Mouse (Mus musculus): ENCODE measurements at regions not wholly inside any gene's neighbourhood (a gene's known extent, or its start where the extent isn't known, plus 50 kb on each side); places are given as distances from the start of the nearest gene placed in this dataset.

GRCm38 (mm10) chr14:114854324-114855054, 237.5 kb upstream of the Gpc5 start:
- Histone ChIP-seq H3K9me3 (replicated peaks; ENCODE audit: insufficient read depth, low read length) (no peaks in the 10 kb centered on the region), H3K27ac (ENCODE audit: control insufficient read depth, low read depth, low read length) (no peak overlapping the region), H3K4me1 (ENCODE audit: control insufficient read depth in 1 of 2, insufficient read depth in 2 of 2, low read length in 2 of 2) (no peaks in the 10 kb centered on the region), H3K79me2 (ENCODE audit: control insufficient read depth, insufficient read depth, low read length, poor library complexity) (no peaks in the 10 kb centered on the region), H3K9ac (ENCODE audit: control insufficient read depth, low read depth, low read length, poor library complexity, severe bottlenecking) (no peak overlapping the region), H3K27me3 (ENCODE audit: control insufficient read depth in 1 of 2, insufficient read depth in 2 of 2, low read length in 2 of 2) (no peaks in the 10 kb centered on the region), H3K4me3 (ENCODE audit: control insufficient read depth in 1 of 2, insufficient read depth in 1 of 2, low read depth in 2 of 2, low read length in 2 of 2) (no peak overlapping the region), H3K36me3 (ENCODE audit: control insufficient read depth in 1 of 2, insufficient read depth in 2 of 2, low read length in 2 of 2) (no peaks in the 10 kb centered on the region)
- DNase-seq (ENCODE audit: low read depth, low spot score): peak; percentile 94
- TF ChIP-seq MAZ (IDR thresholded peaks at IDR 0.05; ENCODE audit: low read depth, low read length) (no peak), ZMIZ1 (IDR thresholded peaks at IDR 0.05; ENCODE audit: low read depth, low read length) (no peak), TBP (IDR thresholded peaks at IDR 0.05; ENCODE audit: low read depth, low read length) (no peak), MYB (IDR thresholded peaks at IDR 0.05; ENCODE audit: low read depth, low read length) (no peak), HCFC1 (IDR thresholded peaks at IDR 0.05; ENCODE audit: low read depth, low read length) (no peak), RAD21 (IDR thresholded peaks at IDR 0.05; ENCODE audit: low read depth, low read length) (no peak), UBTF (IDR thresholded peaks at IDR 0.05; ENCODE audit: borderline replicate concordance, insufficient read depth, low read depth, low read length) (no peak), ETS1 (IDR thresholded peaks at IDR 0.05; ENCODE audit: low read depth, low read length) (no peak), MAX (IDR thresholded peaks at IDR 0.05; ENCODE audit: low read length) (no peak)

- no peaks in the 10 kb centered on the region for H3K36me3 ChIP-seq (ENCODE audit: control insufficient read depth in 1 of 2, insufficient read depth in 2 of 2, low read length in 2 of 2)
- H3K4me3 ChIP-seq (ENCODE audit: control insufficient read depth in 1 of 2, insufficient read depth in 1 of 2, low read depth in 2 of 2, low read length in 2 of 2): no peak overlapping the region
Measured at GRCm38 (mm10) chr14:114855055-114855740, 236.8 kb upstream of the Gpc5 start.

More at GRCm38 (mm10) chr14:114855055-114855740, 236.8 kb upstream of the Gpc5 start:
- no peak for DNase-seq (ENCODE audit: low read depth, low spot score)
- H3K27ac ChIP-seq (ENCODE audit: control insufficient read depth, low read depth, low read length): no peak overlapping the region
- H3K79me2 ChIP-seq (ENCODE audit: control insufficient read depth, insufficient read depth, low read length, poor library complexity): no peaks in the 10 kb centered on the region
- TF ChIP-seq ZMIZ1 (IDR thresholded peaks at IDR 0.05; ENCODE audit: low read depth, low read length) (no peak), CHD2 (IDR thresholded peaks at IDR 0.05; ENCODE audit: low read length) (no peak), BHLHE40 (IDR thresholded peaks at IDR 0.05; ENCODE audit: borderline replicate concordance, low read depth, low read length) (no peak), KAT2A (conservative IDR thresholded peaks at IDR 0.05; ENCODE audit: low read depth, low read length) (no peak), TAL1 (IDR thresholded peaks at IDR 0.05; ENCODE audit: low read length) (no peak), SIN3A (IDR thresholded peaks at IDR 0.05; ENCODE audit: low read length) (no peak), MAX (IDR thresholded peaks at IDR 0.05; ENCODE audit: low read length) (no peak), CTCF (IDR thresholded peaks at IDR 0.05 in 2 of 3, conservative IDR thresholded peaks at IDR 0.05 in 1 of 3; ENCODE audit: control insufficient read depth in 1 of 3, insufficient read depth in 1 of 3, low read depth in 2 of 3, low read length in 3 of 3, poor library complexity in 1 of 3, severe bottlenecking in 1 of 3) (no peak), ZNF384 (IDR thresholded peaks at IDR 0.05; ENCODE audit: low read depth, low read length) (no peak), MAZ (IDR thresholded peaks at IDR 0.05; ENCODE audit: low read depth, low read length) (no peak), RAD21 (IDR thresholded peaks at IDR 0.05; ENCODE audit: low read depth, low read length) (no peak), POLR2AphosphoS5 (IDR thresholded peaks at IDR 0.05; ENCODE audit: borderline replicate concordance, low read depth, low read length) (no peak), MYB (IDR thresholded peaks at IDR 0.05; ENCODE audit: low read depth, low read length) (no peak), E2F4 (IDR thresholded peaks at IDR 0.05; ENCODE audit: borderline replicate concordance, low read depth, low read length) (no peak), GABPA (IDR thresholded peaks at IDR 0.05; ENCODE audit: low read depth, low read length) (no peak), UBTF (IDR thresholded peaks at IDR 0.05; ENCODE audit: borderline replicate concordance, insufficient read depth, low read depth, low read length) (no peak), MEF2A (IDR thresholded peaks at IDR 0.05; ENCODE audit: extremely low read depth, insufficient replicate concordance, low read depth, low read length, poor library complexity, severe bottlenecking) (no peak), JUND (IDR thresholded peaks at IDR 0.05; ENCODE audit: low read depth, low read length) (no peak), CHD1 (IDR thresholded peaks at IDR 0.05; ENCODE audit: low read depth, low read length) (no peak), USF2 (IDR thresholded peaks at IDR 0.05; ENCODE audit: borderline replicate concordance in 1 of 2, insufficient read depth in 1 of 2, low read depth in 1 of 2, low read length in 2 of 2) (no peak)
- no peaks in the 10 kb centered on the region for H3K9me3 ChIP-seq (replicated peaks; ENCODE audit: insufficient read depth, low read length)
- H3K4me1 ChIP-seq (ENCODE audit: control insufficient read depth in 1 of 2, insufficient read depth in 2 of 2, low read length in 2 of 2): no peaks in the 10 kb centered on the region
- no peaks in the 10 kb centered on the region for H3K27me3 ChIP-seq (ENCODE audit: control insufficient read depth in 1 of 2, insufficient read depth in 2 of 2, low read length in 2 of 2)
- H3K9ac ChIP-seq (ENCODE audit: control insufficient read depth, low read depth, low read length, poor library complexity, severe bottlenecking): no peak overlapping the region
